ENCODE assay signal across 8 mouse cellular contexts in the genomic region with DNA sequence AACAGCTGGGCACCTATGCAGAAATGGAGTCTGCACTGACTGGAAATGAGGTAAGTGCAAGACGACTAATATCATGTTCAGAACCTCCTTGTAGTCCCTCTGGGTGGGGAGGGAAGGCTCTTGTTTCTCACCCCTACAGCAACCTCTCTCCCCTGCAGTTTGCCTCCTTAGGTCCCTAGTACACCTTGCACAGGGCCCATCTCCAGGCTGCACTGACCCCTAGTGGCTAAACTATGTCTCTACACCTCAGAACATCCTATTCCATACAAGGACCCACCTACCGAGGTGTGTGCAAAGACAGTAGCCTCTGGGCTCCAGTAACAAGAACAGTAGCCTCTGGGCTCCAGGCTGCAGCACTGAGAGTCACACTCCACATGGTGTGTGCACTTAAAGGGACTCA. TPM values are rescaled to one million over a fixed set of nuclear protein-coding genes. Genes with fewer than 3 reads are reported as not detected.
DNase-seq lines count a peak whose midpoint lies in the region; ATAC-seq and TF ChIP-seq lines count a peak whose summit lies in the region.

No protein-coding gene starts in this region.

- WGBS in kidney, embryonic 15.5 days: 2% methylated on average over 2 of the region's 2 CpGs
- 3% methylated on average over 2 of the region's 2 CpGs for WGBS in lung, postnatal 0 days

- TF ChIP-seq EP300 in lung, postnatal 0 days (IDR thresholded peaks at IDR 0.05): no peak

- no peak overlapping the region for H3K27ac ChIP-seq in kidney, embryonic 15.5 days
- H3K27ac ChIP-seq in lung, postnatal 0 days (ENCODE audit: low read length): no peak overlapping the region

- H3K4me1 ChIP-seq in kidney, embryonic 15.5 days: peaks cover 23% of the 10 kb centered on the region
- H3K4me1 ChIP-seq in lung, postnatal 0 days (ENCODE audit: insufficient read depth, low read depth, low read length): no peaks in the 10 kb centered on the region; the same call in 1 of the 2 replicates

- DNase-seq in adrenal gland, adult (ENCODE audit: inconsistent age in 2 of 2, low spot score in 1 of 2): peak; percentile 71 to 89
- DNase-seq in embryo, embryonic 11 days: peak; percentile 78
- peak; percentile 53 for DNase-seq in heart, adult 8-10 months (ENCODE audit: low spot score)
- peak; percentile 88 for DNase-seq in lung, postnatal 0 days (ENCODE audit: low spot score)
- peak; percentile 52 for DNase-seq in retina, adult 2 months (ENCODE audit: low read depth, low spot score)
- DNase-seq in urinary bladder, postnatal 14 days (ENCODE audit: low spot score): peak; percentile 68

- H3K4me3 ChIP-seq in kidney, embryonic 15.5 days (replicated peaks): no peak overlapping the region
- H3K4me3 ChIP-seq in lung, postnatal 0 days (ENCODE audit: low read depth, low read length): no peak overlapping the region

- H3K4me2 ChIP-seq in kidney, embryonic 15.5 days: no peak overlapping the region
- H3K4me2 ChIP-seq in lung, postnatal 0 days (replicated peaks; ENCODE audit: low read depth, low read length): no peak overlapping the region

- TF ChIP-seq CTCF in lung, postnatal 0 days (IDR thresholded peaks at IDR 0.05): peak; percentile 97

- no peak overlapping the region for H3K9ac ChIP-seq in kidney, embryonic 15.5 days
- no peak overlapping the region for H3K9ac ChIP-seq in lung, postnatal 0 days (replicated peaks; ENCODE audit: low read depth)

- peaks cover 23% of the 10 kb centered on the region for H3K27me3 ChIP-seq in kidney, embryonic 15.5 days
- H3K27me3 ChIP-seq in lung, postnatal 0 days (replicated peaks; ENCODE audit: insufficient read depth, low read length): peaks cover 10% of the 10 kb centered on the region

- H3K9me3 ChIP-seq in kidney, embryonic 15.5 days (replicated peaks): no peaks in the 10 kb centered on the region
- H3K9me3 ChIP-seq in lung, postnatal 0 days (ENCODE audit: low read length): no peaks in the 10 kb centered on the region

- peak; percentile 65 for ATAC-seq in CD4-positive, CD25-positive, alpha-beta regulatory T cell, adult 4 months
- peak; percentile 23; the same call in 1 of the 2 replicates for ATAC-seq in kidney, embryonic 15.5 days (replicated peaks; ENCODE audit: low FRiP score)
- peak; percentile 25; the same call in 1 of the 2 replicates for ATAC-seq in lung, postnatal 0 days

- H3K36me3 ChIP-seq in kidney, embryonic 15.5 days: no peaks in the 10 kb centered on the region
- no peaks in the 10 kb centered on the region for H3K36me3 ChIP-seq in lung, postnatal 0 days (ENCODE audit: insufficient read depth, low read length)

RNA-seq across cellular contexts. Expression of a gene that starts 5.2 kb away (rescaled TPM):
- 1 to 10 TPM; 3.3 to 3.8 TPM for polyA plus RNA-seq in CD4-positive, CD25-positive, alpha-beta regulatory T cell, adult 4 months (2017; shearing (Covaris generic))
- total RNA-seq in heart, adult 8-10 months (2022): 1 to 10 TPM; 3.2 to 7.3 (median 4.5) TPM
- polyA plus RNA-seq in kidney, embryonic 15.5 days (2015; fragmentation: Nextera tagmentation; extraction: Ambion mirVana): 3.7 and 3.9 TPM in 2 replicates
- 2.1 and 2.2 TPM in 2 replicates for polyA plus RNA-seq in lung, postnatal 0 days (2015; fragmentation: Nextera tagmentation; extraction: Ambion mirVana)

RNA-seq across cellular contexts. Expression of a gene that starts 18.7 kb away (rescaled TPM):
- polyA plus RNA-seq in CD4-positive, CD25-positive, alpha-beta regulatory T cell, adult 4 months (2017; shearing (Covaris generic)): 10 to 100 TPM; 25.3 to 25.7 TPM
- total RNA-seq in heart, adult 8-10 months (2022): 10 to 100 TPM; 26.1 to 31.8 (median 27.3) TPM
- 14.1 and 17.4 TPM in 2 replicates for polyA plus RNA-seq in kidney, embryonic 15.5 days (2015; fragmentation: Nextera tagmentation; extraction: Ambion mirVana)
- polyA plus RNA-seq in lung, postnatal 0 days (2015; fragmentation: Nextera tagmentation; extraction: Ambion mirVana): 9.9 and 11.1 TPM in 2 replicates
